Mouse (Mus musculus) stomach, embryonic 14.5 days (tissue): ENCODE measurements at regions not wholly inside any gene's neighbourhood (a gene's known extent, or its start where the extent isn't known, plus 50 kb on each side); places are given as distances from the start of the nearest gene placed in this dataset.

Experiments used
- ATAC-seq: fragments of 200-750 bp; cut with Nextera tagmentation; 2 replicates; pipeline ENCODE4 v1.8.0; 2017; ENCODE audit warnings: low read depth, moderate TSS enrichment; ENCODE audit not compliant: insufficient number of reproducible peaks, insufficient read depth, low FRiP score
- H3K27ac ChIP-seq: fragments of 300-500 bp; sonication (generic); 2 replicates; pipeline ENCODE4 v1.5.1; 2014; ENCODE audit warnings: mild to moderate bottlenecking, low read length, moderate library complexity, mixed read lengths
- H3K27me3 ChIP-seq: fragments of 300-500 bp; sonication (generic); 2 replicates; pipeline ENCODE4 v1.6.1; 2014; ENCODE audit warnings: low read length, control low read depth, mixed read lengths; ENCODE audit not compliant: control insufficient read depth, insufficient read depth
- H3K36me3 ChIP-seq: fragments of 300-500 bp; sonication (generic); 2 replicates; pipeline ENCODE4 v1.6.1; 2014; ENCODE audit warnings: mild to moderate bottlenecking, control low read depth, low read length, moderate library complexity, mixed read lengths; ENCODE audit not compliant: control insufficient read depth, insufficient read depth
- H3K4me1 ChIP-seq: fragments of 300-500 bp; sonication (generic); 2 replicates; pipeline ENCODE4 v1.6.1; 2014; ENCODE audit warnings: low read length, control low read depth, mixed read lengths; ENCODE audit not compliant: control insufficient read depth, insufficient read depth
- H3K4me2 ChIP-seq: fragments of 300-500 bp; sonication (generic); replicated peaks from 2 replicates; pipeline ENCODE4 v1.6.1; 2014; ENCODE audit warnings: low read depth, low read length, control low read depth
- H3K4me3 ChIP-seq: fragments of 300-500 bp; sonication (generic); 2 replicates; pipeline ENCODE4 v1.5.1; 2014; ENCODE audit warnings: low read depth, low read length, control low read depth
- H3K9ac ChIP-seq: fragments of 300-500 bp; sonication (generic); replicated peaks from 2 replicates; pipeline ENCODE4 v1.6.1; 2014; ENCODE audit warnings: low read depth, mild to moderate bottlenecking, control low read depth, low read length, moderate library complexity, mixed read lengths
- H3K9me3 ChIP-seq: fragments of 300-500 bp; sonication (generic); 2 replicates; pipeline ENCODE4 v1.6.1; 2016; ENCODE audit warnings: low read depth, low read length, control low read depth; ENCODE audit not compliant: control insufficient read depth
- WGBS: fragments of 180-500 bp; shearing (Covaris S2); extraction: QIAGEN DNeasy Blood & Tissue Kit; methylation state at CpG from one replicate; pipeline ENCODE4 v1.1.7; 2014; 5-methylcytosine and 5-hydroxymethylcytosine counted together

GRCm38 (mm10) chr13:46040062-46040461, 75.3 kb upstream of the Atxn1 start:
- Histone ChIP-seq H3K27me3 (no peaks in the 10 kb centered on the region), H3K9ac (no peak overlapping the region), H3K4me3 (no peak overlapping the region), H3K27ac (no peak overlapping the region), H3K4me1 (no peaks in the 10 kb centered on the region), H3K9me3 (no peaks in the 10 kb centered on the region), H3K36me3 (no peaks in the 10 kb centered on the region), H3K4me2 (no peak overlapping the region)
- 95% methylated on average over 5 of the region's 5 CpGs for WGBS
- no peak for ATAC-seq

- no peaks in the 10 kb centered on the region for H3K4me1 ChIP-seq
- no peak overlapping the region for H3K4me2 ChIP-seq
- H3K27ac ChIP-seq: no peak overlapping the region
- no peaks in the 10 kb centered on the region for H3K27me3 ChIP-seq
- ATAC-seq: no peak
- no peaks in the 10 kb centered on the region for H3K9me3 ChIP-seq
- 77% methylated on average over 10 of the region's 10 CpGs for WGBS
- no peaks in the 10 kb centered on the region for H3K36me3 ChIP-seq
- no peak overlapping the region for H3K9ac ChIP-seq
- H3K4me3 ChIP-seq: no peak overlapping the region
These were observed 73.9 kb upstream of the Atxn1 start for GRCm38 (mm10) chr13:46038441-46039331.

- 58% methylated on average over 2 of the region's 2 CpGs for WGBS
- H3K4me2 ChIP-seq: no peak overlapping the region
- no peaks in the 10 kb centered on the region for H3K4me1 ChIP-seq
- H3K36me3 ChIP-seq: no peaks in the 10 kb centered on the region
- no peaks in the 10 kb centered on the region for H3K27me3 ChIP-seq
- H3K27ac ChIP-seq: no peak overlapping the region
- no peak for ATAC-seq
- no peak overlapping the region for H3K4me3 ChIP-seq
- H3K9me3 ChIP-seq: no peaks in the 10 kb centered on the region
- H3K9ac ChIP-seq: no peak overlapping the region
These were observed 67.5 kb upstream of the Atxn1 start for GRCm38 (mm10) chr13:46032281-46032680.

- Histone ChIP-seq H3K9ac (no peak overlapping the region), H3K9me3 (no peaks in the 10 kb centered on the region), H3K27ac (no peak overlapping the region), H3K4me2 (no peak overlapping the region), H3K36me3 (no peaks in the 10 kb centered on the region), H3K27me3 (no peaks in the 10 kb centered on the region), H3K4me3 (no peak overlapping the region), H3K4me1 (no peaks in the 10 kb centered on the region)
- ATAC-seq: no peak
- WGBS: 15% methylated on average over 2 of the region's 2 CpGs
These were observed 61.2 kb upstream of the Atxn1 start for GRCm38 (mm10) chr13:46026018-46026417.

- no peaks in the 10 kb centered on the region for H3K27me3 ChIP-seq
- H3K4me3 ChIP-seq: no peak overlapping the region
- H3K4me2 ChIP-seq: no peak overlapping the region
- no peak for ATAC-seq
- H3K36me3 ChIP-seq: no peaks in the 10 kb centered on the region
- H3K9ac ChIP-seq: no peak overlapping the region
- peaks cover 4% of the 10 kb centered on the region; the same call in 1 of the 2 replicates for H3K4me1 ChIP-seq
- WGBS: 67% methylated on average over 5 of the region's 5 CpGs
- H3K9me3 ChIP-seq: no peaks in the 10 kb centered on the region
- no peak overlapping the region for H3K27ac ChIP-seq
These were observed 58.8 kb upstream of the Atxn1 start for GRCm38 (mm10) chr13:46023630-46024041.

GRCm38 (mm10) chr13:46023187-46023586, 58.4 kb upstream of the Atxn1 start:
- no peaks in the 10 kb centered on the region for H3K36me3 ChIP-seq
- H3K4me2 ChIP-seq: no peak overlapping the region
- no peak for ATAC-seq
- no peak overlapping the region for H3K4me3 ChIP-seq
- H3K9me3 ChIP-seq: no peaks in the 10 kb centered on the region
- 46% methylated on average over 5 of the region's 5 CpGs for WGBS
- H3K4me1 ChIP-seq: peaks cover 4% of the 10 kb centered on the region; the same call in 1 of the 2 replicates
- H3K27me3 ChIP-seq: no peaks in the 10 kb centered on the region
- no peak overlapping the region for H3K27ac ChIP-seq
- H3K9ac ChIP-seq: no peak overlapping the region

GRCm38 (mm10) chr13:46020945-46021835, 56.4 kb upstream of the Atxn1 start:
- Histone ChIP-seq H3K4me2 (no peak overlapping the region), H3K4me1 (peaks cover 4% of the 10 kb centered on the region; the same call in 1 of the 2 replicates), H3K27ac (no peak overlapping the region), H3K9ac (no peak overlapping the region), H3K4me3 (no peak overlapping the region), H3K27me3 (no peaks in the 10 kb centered on the region), H3K36me3 (no peaks in the 10 kb centered on the region), H3K9me3 (no peaks in the 10 kb centered on the region)
- no peak for ATAC-seq
- 79% methylated on average over 6 of the region's 6 CpGs for WGBS

- Histone ChIP-seq H3K4me3 (no peak overlapping the region), H3K4me1 (peaks cover 4% of the 10 kb centered on the region; the same call in 1 of the 2 replicates), H3K9me3 (no peaks in the 10 kb centered on the region), H3K9ac (no peak overlapping the region), H3K4me2 (no peak overlapping the region), H3K27me3 (no peaks in the 10 kb centered on the region), H3K27ac (peak overlapping the region; percentile 15; the same call in 1 of the 2 replicates), H3K36me3 (no peaks in the 10 kb centered on the region)
- 27% methylated on average over 9 of the region's 9 CpGs for WGBS
- ATAC-seq: peak; percentile 83
These were observed 54.8 kb upstream of the Atxn1 start for GRCm38 (mm10) chr13:46019431-46020166.
